Mouse (Mus musculus) megakaryocyte, embryonic 14.5 days (primary cell): ENCODE data around the gene Eml3.

Experiments
- FLI1 ChIP-seq: IDR thresholded peaks from 2 replicates; pipeline ENCODE4 v1.6.1; 2012; ENCODE audit warnings: low read length, inconsistent platforms, mixed read lengths
- GATA1 ChIP-seq: IDR thresholded peaks from 3 replicates; pipeline ENCODE4 v1.6.1; 2012; ENCODE audit warnings: mixed read lengths, low read length, inconsistent platforms, borderline replicate concordance

DNA sequence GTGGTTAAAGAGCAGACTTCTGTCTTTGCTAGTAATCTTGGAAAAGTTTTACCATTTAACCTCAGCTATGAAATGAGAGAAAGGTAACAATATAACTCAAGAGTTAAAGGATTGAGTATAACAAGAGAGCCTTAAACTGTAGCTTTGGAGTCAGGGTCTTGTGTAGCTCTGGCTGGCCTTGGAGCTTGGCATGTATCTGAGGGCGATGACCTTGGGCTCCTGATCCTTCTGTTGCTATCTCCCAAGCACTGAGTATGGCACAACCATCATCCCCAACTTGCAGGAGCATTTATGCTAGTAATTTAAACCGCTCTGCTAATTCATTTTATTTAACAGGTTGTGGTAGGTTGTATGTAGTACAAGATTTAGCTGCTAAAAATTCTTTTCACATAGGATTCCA, 46.1 kb downstream of the Eml3 start:
- TF ChIP-seq FLI1 (no peak), GATA1 (no peak)
